Mouse (Mus musculus): ENCODE results near the gene Atoh7. TPM values are rescaled to one million over a fixed set of nuclear protein-coding genes. Genes with fewer than 3 reads are reported as not detected.
"Not testable (repeated sequence)": the region's sequence is repeated elsewhere in the genome, so short reads cannot be mapped to it uniquely, and the experiment has no call there.

The Atoh7 gene
- polyA plus RNA-seq (2016; fragmentation: Nextera tagmentation; extraction: Ambion mirVana): 0.47 and 0.79 TPM in 2 replicates

- 3% methylated on average over 16 of the region's 16 CpGs for WGBS
Observed at GRCm38 (mm10) chr10:63099521-63099920, at the start of gene Atoh7. Gene Atoh7 (plus strand): TSS chr10:63099651.

DNA sequence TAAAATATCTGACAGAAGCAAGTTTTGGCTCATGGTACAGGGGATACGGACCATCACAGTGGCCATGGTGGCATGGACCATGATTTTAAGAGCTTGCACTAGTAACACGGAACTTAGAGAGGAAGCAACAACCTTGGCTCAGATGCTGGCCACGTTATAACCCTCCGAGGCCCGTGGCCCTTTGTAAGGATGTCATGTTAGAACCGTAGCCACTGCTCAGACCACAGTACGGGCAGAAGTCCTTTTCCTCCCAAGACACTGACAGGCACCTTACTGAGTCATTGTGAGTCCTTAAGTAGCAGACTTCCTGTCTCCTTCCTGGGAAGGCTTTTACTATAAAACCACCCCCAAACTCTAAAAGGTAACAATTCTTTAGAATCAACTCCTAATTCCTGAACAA lies 48.2 kb upstream of the Atoh7 start:
- Histone ChIP-seq H3K4me2 (no peak overlapping the region), H3K36me3 (replicated peaks) (no peaks in the 10 kb centered on the region), H3K9me3 (no peaks in the 10 kb centered on the region), H3K27ac (no peak overlapping the region), H3K9ac (no peak overlapping the region), H3K4me3 (replicated peaks) (no peak overlapping the region), H3K27me3 (no peaks in the 10 kb centered on the region), H3K4me1 (no peaks in the 10 kb centered on the region)
- no peak for ATAC-seq (ENCODE audit: low FRiP score)
- 66% methylated on average over 7 of the region's 7 CpGs for WGBS

More at GRCm38 (mm10) chr10:63099521-63099920, at the start of gene Atoh7:
- H3K4me3 ChIP-seq (replicated peaks): peak within 1 kb of the TSS; percentile 59
- peak within 1 kb of the TSS; percentile 94 for H3K4me2 ChIP-seq
- no peaks in the 10 kb centered on the region for H3K36me3 ChIP-seq (replicated peaks)
- no peak within 1 kb of the TSS for H3K27ac ChIP-seq
- peaks cover 32% of the 10 kb centered on the region for H3K27me3 ChIP-seq
- peak; percentile 36; the same call in 1 of the 2 replicates for ATAC-seq (ENCODE audit: low FRiP score)
- no peaks in the 10 kb centered on the region for H3K9me3 ChIP-seq
- H3K9ac ChIP-seq: peak within 1 kb of the TSS; percentile 66
- peaks cover 11% of the 10 kb centered on the region for H3K4me1 ChIP-seq

GRCm38 (mm10) chr10:63052011-63052410 lies 47.4 kb upstream of the Atoh7 start:
- Histone ChIP-seq H3K9me3 (no peaks in the 10 kb centered on the region), H3K27ac (no peak overlapping the region), H3K27me3 (no peaks in the 10 kb centered on the region), H3K36me3 (replicated peaks) (no peaks in the 10 kb centered on the region), H3K4me1 (no peaks in the 10 kb centered on the region), H3K9ac (no peak overlapping the region), H3K4me2 (no peak overlapping the region), H3K4me3 (replicated peaks) (no peak overlapping the region)
- ATAC-seq (ENCODE audit: low FRiP score): no peak
- WGBS: 80% methylated on average over 6 of the region's 6 CpGs

GRCm38 (mm10) chr10:63053007-63053406 lies 46.4 kb upstream of the Atoh7 start:
- no peaks in the 10 kb centered on the region for H3K9me3 ChIP-seq
- no peak overlapping the region for H3K4me3 ChIP-seq (replicated peaks)
- H3K4me2 ChIP-seq: no peak overlapping the region
- no peak overlapping the region for H3K27ac ChIP-seq
- H3K9ac ChIP-seq: no peak overlapping the region
- no peaks in the 10 kb centered on the region for H3K4me1 ChIP-seq
- ATAC-seq (ENCODE audit: low FRiP score): no peak
- WGBS: 63% methylated on average over 6 of the region's 6 CpGs
- no peaks in the 10 kb centered on the region for H3K36me3 ChIP-seq (replicated peaks)
- no peaks in the 10 kb centered on the region for H3K27me3 ChIP-seq

DNA sequence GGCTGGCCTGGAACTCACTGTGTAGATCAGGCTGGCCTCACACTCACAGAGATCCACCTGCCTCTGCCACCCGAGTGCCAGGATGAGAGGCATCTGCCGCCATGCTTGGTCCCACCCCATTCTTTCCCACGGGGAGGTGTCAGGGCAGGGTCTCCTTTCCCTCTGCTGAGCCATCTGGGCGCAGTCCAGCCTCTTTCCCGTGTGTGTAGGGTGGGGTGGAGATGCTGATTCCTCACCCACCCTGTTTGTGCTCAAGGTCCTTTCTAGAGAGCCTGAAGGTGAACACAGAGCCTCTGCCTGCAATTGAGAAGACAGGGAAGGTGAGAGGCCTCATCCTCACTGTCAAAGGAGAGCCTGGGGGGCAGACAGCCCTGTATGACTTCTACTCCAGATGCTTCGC lies 45.4 kb upstream of the Atoh7 start:
- 95% methylated on average over 6 of the region's 6 CpGs for whole genome bisulfite sequencing
- not testable (repeated sequence) for H3K9ac ChIP-seq; H3K9me3 ChIP-seq; H3K4me1 ChIP-seq; H3K27me3 ChIP-seq; H3K4me2 ChIP-seq; ATAC-seq (ENCODE audit: low FRiP score); H3K27ac ChIP-seq; H3K36me3 ChIP-seq (replicated peaks); H3K4me3 ChIP-seq (replicated peaks)

- ATAC-seq (ENCODE audit: low FRiP score): no peak
- no peak overlapping the region for H3K9ac ChIP-seq
- no peaks in the 10 kb centered on the region for H3K27me3 ChIP-seq
- H3K4me3 ChIP-seq (replicated peaks): no peak overlapping the region
- H3K27ac ChIP-seq: no peak overlapping the region
- H3K9me3 ChIP-seq: no peaks in the 10 kb centered on the region
- no peaks in the 10 kb centered on the region for H3K36me3 ChIP-seq (replicated peaks)
- 73% methylated on average over 2 of the region's 2 CpGs for WGBS
- H3K4me2 ChIP-seq: no peak overlapping the region
- no peaks in the 10 kb centered on the region for H3K4me1 ChIP-seq
Observed at GRCm38 (mm10) chr10:63054586-63054985, 44.9 kb upstream of the Atoh7 start.

DNA sequence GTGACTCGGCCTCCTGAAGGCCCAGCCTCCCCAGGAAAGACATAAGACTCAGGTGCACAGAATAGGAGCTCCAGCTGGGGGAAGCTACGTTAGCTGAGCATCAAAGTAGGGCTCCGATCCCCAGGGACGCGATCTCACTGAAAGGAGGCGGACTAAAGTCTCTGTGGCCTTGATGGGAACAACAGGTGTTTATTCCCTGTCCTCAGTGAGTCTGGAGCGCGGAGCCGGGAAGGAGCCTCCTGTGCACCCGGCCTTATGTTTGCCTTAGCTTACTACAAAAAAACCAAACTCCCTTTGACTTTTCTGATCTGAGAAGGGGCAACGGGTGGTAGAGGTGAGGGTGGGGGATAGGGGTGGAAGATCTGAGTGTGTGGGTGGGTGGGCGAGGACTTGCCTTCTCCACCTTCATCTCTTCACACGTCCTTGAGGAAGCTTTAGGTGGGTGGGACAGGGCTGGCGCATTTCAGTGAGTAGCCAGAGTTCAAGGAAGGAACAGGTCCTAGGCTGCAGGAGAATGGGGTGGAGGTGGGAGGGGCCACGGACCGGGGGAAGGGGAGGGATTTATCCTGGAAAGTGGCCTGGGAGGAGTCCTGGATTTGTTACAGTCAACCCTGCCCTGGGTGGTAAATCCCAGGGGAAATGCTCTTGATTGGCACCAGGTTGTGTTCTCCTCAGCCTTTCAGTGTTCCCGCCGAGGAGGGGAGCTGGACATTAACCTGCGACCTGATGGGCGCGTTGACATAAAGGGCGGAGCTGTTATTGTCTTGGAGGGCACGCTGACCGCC lies 42.3 kb upstream of the Atoh7 start:
- WGBS: 45% methylated on average over 24 of the region's 24 CpGs
- H3K4me3 ChIP-seq (replicated peaks): no peak overlapping the region
- no peak overlapping the region for H3K27ac ChIP-seq
- no peak for ATAC-seq (ENCODE audit: low FRiP score)
- H3K4me2 ChIP-seq: no peak overlapping the region
- H3K4me1 ChIP-seq: no peaks in the 10 kb centered on the region
- H3K9me3 ChIP-seq: no peaks in the 10 kb centered on the region
- no peaks in the 10 kb centered on the region for H3K27me3 ChIP-seq
- H3K36me3 ChIP-seq (replicated peaks): no peaks in the 10 kb centered on the region
- H3K9ac ChIP-seq: no peak overlapping the region

GRCm38 (mm10) chr10:63059862-63060261 lies 39.6 kb upstream of the Atoh7 start, which contains the start of gene Pbld1:
Gene Pbld1 (plus strand): TSS chr10:63060162.
- ATAC-seq (ENCODE audit: low FRiP score): no peak
- H3K27me3 ChIP-seq: no peaks in the 10 kb centered on the region
- no peak within 1 kb of the TSS for H3K27ac ChIP-seq
- no peaks in the 10 kb centered on the region for H3K9me3 ChIP-seq
- H3K36me3 ChIP-seq (replicated peaks): no peaks in the 10 kb centered on the region
- whole genome bisulfite sequencing: 86% methylated on average over 2 of the region's 2 CpGs
- H3K4me1 ChIP-seq: no peaks in the 10 kb centered on the region
- H3K4me3 ChIP-seq (replicated peaks): no peak within 1 kb of the TSS
- no peak within 1 kb of the TSS for H3K9ac ChIP-seq
- no peak within 1 kb of the TSS for H3K4me2 ChIP-seq

GRCm38 (mm10) chr10:63060406-63060805 lies 39.0 kb upstream of the Atoh7 start:
- Histone ChIP-seq H3K27ac (no peak overlapping the region), H3K9ac (no peak overlapping the region), H3K4me2 (no peak overlapping the region), H3K36me3 (replicated peaks) (no peaks in the 10 kb centered on the region), H3K4me3 (replicated peaks) (no peak overlapping the region), H3K4me1 (no peaks in the 10 kb centered on the region), H3K27me3 (no peaks in the 10 kb centered on the region), H3K9me3 (no peaks in the 10 kb centered on the region)
- no peak for ATAC-seq (ENCODE audit: low FRiP score)
- 80% methylated on average over 11 of the region's 11 CpGs for WGBS

DNA sequence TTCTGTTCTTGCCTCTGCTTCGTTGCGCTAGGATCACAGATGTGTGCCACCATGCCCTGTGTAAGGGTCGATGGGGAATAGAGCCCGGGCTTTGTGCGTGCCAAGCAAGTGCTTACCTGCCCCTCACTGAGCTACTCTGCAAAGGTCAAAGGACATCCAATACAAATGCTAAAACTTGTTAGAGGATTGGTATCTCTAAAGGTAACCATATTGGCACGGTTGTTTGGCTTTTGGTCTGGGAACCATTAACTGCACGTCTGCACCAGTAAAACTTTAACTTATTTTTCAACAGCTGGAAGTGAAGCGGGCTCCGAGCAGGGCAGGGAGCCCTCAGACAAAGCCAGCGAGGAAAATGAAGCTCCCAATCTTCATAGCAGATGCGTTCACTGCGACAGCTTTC lies 38.2 kb upstream of the Atoh7 start:
- Histone ChIP-seq H3K9ac (no peak overlapping the region), H3K36me3 (replicated peaks) (no peaks in the 10 kb centered on the region), H3K27me3 (no peaks in the 10 kb centered on the region), H3K4me1 (no peaks in the 10 kb centered on the region), H3K4me3 (replicated peaks) (no peak overlapping the region), H3K27ac (no peak overlapping the region), H3K4me2 (no peak overlapping the region), H3K9me3 (no peaks in the 10 kb centered on the region)
- WGBS: 78% methylated on average over 12 of the region's 12 CpGs
- no peak for ATAC-seq (ENCODE audit: low FRiP score)

GRCm38 (mm10) chr10:63062696-63063095 lies 36.8 kb upstream of the Atoh7 start:
- 91% methylated on average over 5 of the region's 5 CpGs for WGBS
- Histone ChIP-seq H3K4me2 (no peak overlapping the region), H3K9ac (no peak overlapping the region), H3K4me3 (replicated peaks) (no peak overlapping the region), H3K9me3 (no peaks in the 10 kb centered on the region), H3K36me3 (replicated peaks) (no peaks in the 10 kb centered on the region), H3K27me3 (no peaks in the 10 kb centered on the region), H3K4me1 (no peaks in the 10 kb centered on the region), H3K27ac (no peak overlapping the region)
- ATAC-seq (ENCODE audit: low FRiP score): no peak

GRCm38 (mm10) chr10:63063365-63063764 lies 36.1 kb upstream of the Atoh7 start:
- Histone ChIP-seq H3K36me3 (replicated peaks) (no peaks in the 10 kb centered on the region), H3K4me2 (no peak overlapping the region), H3K9me3 (no peaks in the 10 kb centered on the region), H3K9ac (no peak overlapping the region), H3K27ac (no peak overlapping the region), H3K4me1 (no peaks in the 10 kb centered on the region), H3K4me3 (replicated peaks) (no peak overlapping the region), H3K27me3 (no peaks in the 10 kb centered on the region)
- 78% methylated on average over 7 of the region's 7 CpGs for WGBS
- ATAC-seq (ENCODE audit: low FRiP score): 0 out of 2 replicates have a peak, but pooled peaks have one; percentile 27

DNA sequence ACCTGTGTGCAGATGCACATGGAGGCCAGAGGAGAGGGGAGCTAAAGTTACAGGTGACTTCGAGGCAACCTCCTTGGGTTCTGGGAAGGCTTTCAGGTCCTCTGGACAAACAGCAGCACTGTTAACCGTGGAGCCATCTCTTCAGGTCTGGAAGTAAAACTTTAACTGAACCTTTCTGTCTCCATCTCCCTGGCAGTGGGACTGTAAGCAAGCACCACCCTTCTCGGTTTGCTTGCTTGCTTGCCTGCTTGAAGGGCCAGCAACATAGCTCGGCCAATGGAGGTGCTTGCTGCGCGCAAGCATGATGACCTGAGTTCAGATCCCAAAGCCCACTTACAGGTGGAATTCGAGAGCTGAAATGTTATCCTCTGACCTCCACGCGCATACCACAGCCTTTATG lies 34.9 kb upstream of the Atoh7 start:
- Histone ChIP-seq H3K27ac (no peak overlapping the region), H3K36me3 (replicated peaks) (no peaks in the 10 kb centered on the region), H3K4me2 (no peak overlapping the region), H3K9ac (no peak overlapping the region), H3K27me3 (no peaks in the 10 kb centered on the region), H3K4me3 (replicated peaks) (no peak overlapping the region), H3K4me1 (no peaks in the 10 kb centered on the region), H3K9me3 (0 out of 2 replicates have a peak, but pooled peaks cover 3% of the 10 kb centered on the region)
- WGBS: 87% methylated on average over 9 of the region's 9 CpGs
- ATAC-seq (ENCODE audit: low FRiP score): no peak
